Mouse (Mus musculus): ENCODE measurements around the gene Tsacc. TPM values are rescaled to one million over a fixed set of nuclear protein-coding genes. Genes with fewer than 3 reads are reported as not detected.

The Tsacc gene
- polyA plus RNA-seq, 1 experiment from 2014 or later: 9.1 TPM

GRCm38 (mm10) chr3:88334902-88335435 lies 38.2 kb upstream of the Tsacc start:
- ATAC-seq (ENCODE audit: insufficient read depth) (no peak), DNase-seq (peak; percentile 17)
- no peaks in the 10 kb centered on the region for H3K27me3 ChIP-seq (ENCODE audit: insufficient read depth, low read length)
- peaks cover 10% of the 10 kb centered on the region; the same call in 1 of the 2 replicates for H3K36me3 ChIP-seq (ENCODE audit: insufficient read depth)
- no peak for TF ChIP-seq CTCF (IDR thresholded peaks at IDR 0.05; ENCODE audit: low read depth)
- 29% methylated on average over 3 of the region's 3 CpGs for WGBS
- peak overlapping the region; percentile 97 for H3K27ac ChIP-seq (ENCODE audit: low read depth)
- peak overlapping the region; percentile 76 for H3K4me3 ChIP-seq (ENCODE audit: low read depth, low read length)
- H3K4me2 ChIP-seq: peak overlapping the region; percentile 83
- peak overlapping the region; percentile 86 for H3K9ac ChIP-seq
- H3K4me1 ChIP-seq (ENCODE audit: insufficient read depth): peaks cover 13% of the 10 kb centered on the region
- H3K9me3 ChIP-seq (ENCODE audit: low read depth, low read length): no peaks in the 10 kb centered on the region

GRCm38 (mm10) chr3:88334029-88334658 lies 37.3 kb upstream of the Tsacc start:
- no peak for TF ChIP-seq CTCF (IDR thresholded peaks at IDR 0.05; ENCODE audit: low read depth)
- Histone ChIP-seq H3K4me2 (peak overlapping the region; percentile 83), H3K4me3 (ENCODE audit: low read depth, low read length) (peak overlapping the region; percentile 76), H3K9me3 (ENCODE audit: low read depth, low read length) (no peaks in the 10 kb centered on the region), H3K4me1 (ENCODE audit: insufficient read depth) (peaks cover 13% of the 10 kb centered on the region), H3K36me3 (ENCODE audit: insufficient read depth) (peaks cover 9% of the 10 kb centered on the region; the same call in 1 of the 2 replicates), H3K27me3 (ENCODE audit: insufficient read depth, low read length) (no peaks in the 10 kb centered on the region), H3K9ac (0 out of 2 replicates have a peak overlapping the region, but pooled peaks have one; percentile 4), H3K27ac (ENCODE audit: low read depth) (peak overlapping the region; percentile 7; the same call in 1 of the 2 replicates)
- peak; percentile 52 for DNase-seq
- no peak; the same call in 1 of the 2 replicates for ATAC-seq (ENCODE audit: insufficient read depth)
- WGBS: 43% methylated on average over 12 of the region's 12 CpGs

- Histone ChIP-seq H3K9me3 (ENCODE audit: low read depth, low read length) (no peaks in the 10 kb centered on the region), H3K4me2 (no peak overlapping the region), H3K9ac (no peak overlapping the region), H3K27me3 (ENCODE audit: insufficient read depth, low read length) (no peaks in the 10 kb centered on the region), H3K4me1 (ENCODE audit: insufficient read depth) (peaks cover 6% of the 10 kb centered on the region; the same call in 1 of the 2 replicates), H3K27ac (ENCODE audit: low read depth) (no peak overlapping the region), H3K36me3 (ENCODE audit: insufficient read depth) (peaks cover 23% of the 10 kb centered on the region), H3K4me3 (ENCODE audit: low read depth, low read length) (no peak overlapping the region)
- DNase-seq (peak; percentile 65), ATAC-seq (ENCODE audit: insufficient read depth) (no peak)
- 47% methylated on average over 2 of the region's 2 CpGs for WGBS
- peak; percentile 58 for TF ChIP-seq CTCF (IDR thresholded peaks at IDR 0.05; ENCODE audit: low read depth)
Observed at GRCm38 (mm10) chr3:88331282-88331681, 34.5 kb upstream of the Tsacc start.

- DNase-seq: no peak
- 57% methylated on average over 5 of the region's 5 CpGs for WGBS
- no peak overlapping the region for H3K4me2 ChIP-seq
- no peak overlapping the region for H3K9ac ChIP-seq
- no peak overlapping the region for H3K4me3 ChIP-seq (ENCODE audit: low read depth, low read length)
- peaks cover 23% of the 10 kb centered on the region for H3K36me3 ChIP-seq (ENCODE audit: insufficient read depth)
- ATAC-seq (ENCODE audit: insufficient read depth): no peak
- H3K27ac ChIP-seq (ENCODE audit: low read depth): no peak overlapping the region
- no peak for TF ChIP-seq CTCF (IDR thresholded peaks at IDR 0.05; ENCODE audit: low read depth)
- no peaks in the 10 kb centered on the region for H3K9me3 ChIP-seq (ENCODE audit: low read depth, low read length)
- H3K27me3 ChIP-seq (ENCODE audit: insufficient read depth, low read length): no peaks in the 10 kb centered on the region
- H3K4me1 ChIP-seq (ENCODE audit: insufficient read depth): no peaks in the 10 kb centered on the region
Observed at GRCm38 (mm10) chr3:88328956-88329355, 32.2 kb upstream of the Tsacc start.

GRCm38 (mm10) chr3:88324951-88325405 lies 28.2 kb upstream of the Tsacc start, which contains the start of gene Glmp:
Glmp (plus strand) TSS chr3:88325023.
- no peak for TF ChIP-seq CTCF (IDR thresholded peaks at IDR 0.05; ENCODE audit: low read depth)

GRCm38 (mm10) chr3:88299172-88299571 lies 2.4 kb upstream of the Tsacc start:
- 87% methylated on average over 1 of the region's 1 CpGs for WGBS
- TF ChIP-seq CTCF (IDR thresholded peaks at IDR 0.05; ENCODE audit: low read depth): no peak
- Histone ChIP-seq H3K9me3 (ENCODE audit: low read depth, low read length) (no peaks in the 10 kb centered on the region), H3K36me3 (ENCODE audit: insufficient read depth) (peaks cover 57% of the 10 kb centered on the region), H3K27me3 (ENCODE audit: insufficient read depth, low read length) (no peaks in the 10 kb centered on the region), H3K4me3 (ENCODE audit: low read depth, low read length) (no peak overlapping the region), H3K27ac (ENCODE audit: low read depth) (no peak overlapping the region), H3K9ac (no peak overlapping the region), H3K4me2 (peak overlapping the region; percentile 85; the same call in 1 of the 2 replicates), H3K4me1 (ENCODE audit: insufficient read depth) (peaks cover 5% of the 10 kb centered on the region)
- no peak for DNase-seq
- no peak for ATAC-seq (ENCODE audit: insufficient read depth)

More at GRCm38 (mm10) chr3:88324951-88325405, 28.2 kb upstream of the Tsacc start, which contains the start of gene Glmp:
- Histone ChIP-seq H3K27ac (ENCODE audit: low read depth) (0 out of 2 replicates have a peak within 1 kb of the TSS, but pooled peaks have one; percentile 13), H3K4me1 (ENCODE audit: insufficient read depth) (no peaks in the 10 kb centered on the region), H3K36me3 (ENCODE audit: insufficient read depth) (peaks cover 52% of the 10 kb centered on the region), H3K4me3 (ENCODE audit: low read depth, low read length) (peak within 1 kb of the TSS; percentile 59), H3K9ac (peak within 1 kb of the TSS; percentile 67), H3K27me3 (ENCODE audit: insufficient read depth, low read length) (no peaks in the 10 kb centered on the region), H3K4me2 (peak within 1 kb of the TSS; percentile 92), H3K9me3 (ENCODE audit: low read depth, low read length) (no peaks in the 10 kb centered on the region)
- WGBS: 0% methylated on average over 10 of the region's 10 CpGs
- peak; percentile 88 for DNase-seq
- ATAC-seq (ENCODE audit: insufficient read depth): peak; percentile 82; the same call in 1 of the 2 replicates

GRCm38 (mm10) chr3:88297321-88297851 lies 587 bp upstream of the Tsacc start:
- ATAC-seq (ENCODE audit: insufficient read depth) (no peak), DNase-seq (peak; percentile 46)
- H3K27ac ChIP-seq (ENCODE audit: low read depth): peak overlapping the region; percentile 93
- no peaks in the 10 kb centered on the region for H3K27me3 ChIP-seq (ENCODE audit: insufficient read depth, low read length)
- H3K4me1 ChIP-seq (ENCODE audit: insufficient read depth): peaks cover 5% of the 10 kb centered on the region
- no peak for TF ChIP-seq CTCF (IDR thresholded peaks at IDR 0.05; ENCODE audit: low read depth)
- no peaks in the 10 kb centered on the region for H3K9me3 ChIP-seq (ENCODE audit: low read depth, low read length)
- H3K9ac ChIP-seq: peak overlapping the region; percentile 79
- H3K36me3 ChIP-seq (ENCODE audit: insufficient read depth): peaks cover 42% of the 10 kb centered on the region
- peak overlapping the region; percentile 68 for H3K4me3 ChIP-seq (ENCODE audit: low read depth, low read length)
- peak overlapping the region; percentile 85 for H3K4me2 ChIP-seq
- whole genome bisulfite sequencing: under 1% methylated on average over 30 of the region's 30 CpGs

All from lung, embryonic 14.5 days (tissue).